Mouse (Mus musculus) stomach, postnatal 0 days (tissue): ENCODE results near the gene Afap1. TPM values are rescaled to one million over a fixed set of nuclear protein-coding genes. Genes with fewer than 3 reads are reported as not detected.

Experiments
- ATAC-seq: fragments of 200-750 bp; cut with Nextera tagmentation; 2 replicates; pipeline ENCODE4 v1.8.0; 2017; ENCODE audit not compliant: low FRiP score, low TSS enrichment
- DNase-seq: peaks from one replicate; pipeline ENCODE4 v3.0.0-alpha.2; 2016; ENCODE audit warnings: low spot score
- H3K27ac ChIP-seq: fragments of 300-500 bp; sonication (generic); replicated peaks from 2 replicates; pipeline ENCODE4 v1.5.1; 2014; ENCODE audit warnings: mild to moderate bottlenecking, control low read depth
- H3K27me3 ChIP-seq: fragments of 300-500 bp; sonication (generic); 2 replicates; pipeline ENCODE4 v1.6.1; 2014; ENCODE audit warnings: low read length; ENCODE audit not compliant: control insufficient read depth, insufficient read depth
- H3K36me3 ChIP-seq: fragments of 300-500 bp; sonication (generic); 2 replicates; pipeline ENCODE4 v1.6.1; 2014; ENCODE audit warnings: low read length, mixed read lengths; ENCODE audit not compliant: control insufficient read depth, insufficient read depth
- H3K4me1 ChIP-seq: fragments of 300-500 bp; sonication (generic); replicated peaks from 2 replicates; pipeline ENCODE4 v1.6.1; 2014; ENCODE audit warnings: antibody characterized with exemption; ENCODE audit not compliant: control insufficient read depth, insufficient read depth
- H3K4me2 ChIP-seq: fragments of 300-500 bp; sonication (generic); replicated peaks from 2 replicates; pipeline ENCODE4 v1.6.1; 2014; ENCODE audit warnings: low read depth, mild to moderate bottlenecking, control low read depth, moderate library complexity
- H3K4me3 ChIP-seq: fragments of 300-500 bp; sonication (generic); 2 replicates; pipeline ENCODE4 v1.5.1; 2014; ENCODE audit warnings: low read depth, low read length, control low read depth
- H3K9ac ChIP-seq: fragments of 300-500 bp; sonication (generic); 2 replicates; pipeline ENCODE4 v1.6.1; 2014; ENCODE audit warnings: mild to moderate bottlenecking, low read length, control low read depth, mixed read lengths
- H3K9me3 ChIP-seq: fragments of 300-500 bp; sonication (generic); 2 replicates; pipeline ENCODE4 v1.6.1; 2016; ENCODE audit warnings: low read length; ENCODE audit not compliant: control insufficient read depth
- CTCF ChIP-seq: IDR thresholded peaks from 2 replicates; pipeline ENCODE4 v1.5.1; 2016; ENCODE audit warnings: antibody characterized with exemption, low read depth, mild to moderate bottlenecking, moderate library complexity
- EP300 ChIP-seq: optimal IDR thresholded peaks from 2 replicates; pipeline ENCODE3; 2016; ENCODE audit warnings: antibody characterized with exemption
- WGBS: fragments of 180-500 bp; shearing (Covaris S2); extraction: QIAGEN DNeasy Blood & Tissue Kit; methylation state at CpG from one replicate; pipeline ENCODE4 v1.1.7; 2014; 5-methylcytosine and 5-hydroxymethylcytosine counted together
- polyA plus RNA-seq: library from polyadenylated mRNA; unstranded; fragments of >200 nt; fragmentation: Nextera tagmentation; extraction: Ambion mirVana; gene quantifications from 2 replicates; pipeline ENCODE4 v1.2.1, GENCODE M21; 2015

Gene Afap1
- polyA plus RNA-seq, 1 experiment from 2014 or later, result 9.3 TPM

DNA sequence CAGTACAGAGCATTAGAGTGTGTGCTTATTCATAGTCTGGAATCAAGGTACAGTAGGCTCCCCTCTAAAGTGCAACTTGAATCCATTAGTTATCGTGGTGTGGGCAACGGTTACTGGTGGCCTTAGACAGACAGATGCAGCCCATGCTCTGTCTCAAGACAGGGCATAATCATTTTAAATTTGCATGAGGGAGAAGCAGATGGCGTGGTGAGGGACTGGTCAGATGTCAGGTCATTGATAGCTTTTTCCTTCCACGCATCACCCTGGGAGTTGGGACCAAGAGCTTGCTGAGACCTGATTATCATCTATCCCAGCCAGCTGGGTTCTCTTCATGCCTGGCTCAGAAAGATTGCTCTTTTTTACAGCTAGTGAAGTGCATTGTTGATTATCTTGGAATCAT is 27.0 kb downstream of the Afap1 start:
- WGBS, result 73% methylated on average over 4 of the region's 4 CpGs
- Histone ChIP-seq H3K4me2 (no peak overlapping the region), H3K36me3 (no peaks in the 10 kb centered on the region), H3K9ac (no peak overlapping the region), H3K27ac (no peak overlapping the region), H3K4me3 (no peak overlapping the region), H3K27me3 (no peaks in the 10 kb centered on the region), H3K9me3 (no peaks in the 10 kb centered on the region), H3K4me1 (peaks cover 12% of the 10 kb centered on the region)
- ATAC-seq, result no peak
- no peak for DNase-seq
- no peak for TF ChIP-seq EP300
- TF ChIP-seq CTCF, result no peak

DNA sequence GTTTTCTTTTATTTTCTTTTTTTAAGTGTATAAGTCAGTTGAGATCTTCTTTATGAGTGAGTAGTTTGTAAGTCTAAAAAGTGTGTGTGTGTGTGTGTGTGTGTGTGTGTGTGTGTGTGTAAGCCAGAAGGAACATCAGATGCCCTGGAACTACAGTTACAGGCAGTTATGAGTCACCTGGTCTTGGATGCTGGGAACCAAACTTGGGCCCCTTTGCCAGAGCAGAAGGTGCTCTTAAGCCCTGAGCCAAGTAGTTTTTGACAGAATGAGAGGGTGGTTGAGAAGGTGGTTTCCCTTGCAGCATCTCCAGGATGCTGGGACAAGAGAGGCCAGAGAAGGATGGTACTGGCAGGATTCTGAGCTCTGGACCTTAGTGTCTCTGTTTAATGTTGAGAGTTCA is 27.4 kb downstream of the Afap1 start:
- ATAC-seq (no peak), DNase-seq (no peak)
- H3K9me3 ChIP-seq, result no peaks in the 10 kb centered on the region
- H3K36me3 ChIP-seq, result no peaks in the 10 kb centered on the region; the same call in 1 of the 2 replicates
- H3K4me2 ChIP-seq, result no peak overlapping the region
- peak overlapping the region; percentile 89 for H3K27ac ChIP-seq
- TF ChIP-seq CTCF (no peak), EP300 (no peak)
- H3K27me3 ChIP-seq, result no peaks in the 10 kb centered on the region
- no peak overlapping the region; the same call in 1 of the 2 replicates for H3K9ac ChIP-seq
- H3K4me3 ChIP-seq, result no peak overlapping the region
- H3K4me1 ChIP-seq, result peaks cover 10% of the 10 kb centered on the region

DNA sequence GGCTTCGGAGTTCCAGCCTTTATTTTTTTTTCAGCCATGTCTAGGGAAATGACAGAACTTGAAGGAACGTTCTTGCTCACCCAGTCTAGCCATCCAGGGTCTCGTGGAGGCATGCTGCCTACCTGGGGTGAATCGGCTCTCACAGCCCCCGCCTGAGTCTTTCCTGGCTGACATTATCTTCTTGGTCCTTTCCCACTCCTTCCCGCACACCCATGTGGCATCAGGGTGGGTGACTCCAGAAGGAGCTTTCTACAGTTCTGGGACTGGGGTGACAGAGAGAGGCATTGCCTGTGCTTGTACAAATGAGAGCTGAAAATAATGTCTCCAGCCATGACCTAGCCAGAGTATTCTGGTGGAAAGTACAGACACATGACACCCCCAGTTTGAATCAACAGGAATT is 28.0 kb downstream of the Afap1 start:
- no peaks in the 10 kb centered on the region; the same call in 1 of the 2 replicates for H3K36me3 ChIP-seq
- H3K9ac ChIP-seq, result peak overlapping the region; percentile 32
- no peak overlapping the region for H3K4me3 ChIP-seq
- no peak for DNase-seq
- peaks cover 13% of the 10 kb centered on the region for H3K4me1 ChIP-seq
- no peaks in the 10 kb centered on the region for H3K27me3 ChIP-seq
- WGBS, result 50% methylated on average over 6 of the region's 6 CpGs
- no peak for TF ChIP-seq CTCF
- TF ChIP-seq EP300, result no peak
- H3K9me3 ChIP-seq, result no peaks in the 10 kb centered on the region
- peak overlapping the region; percentile 89 for H3K27ac ChIP-seq
- no peak for ATAC-seq
- H3K4me2 ChIP-seq, result peak overlapping the region; percentile 43; the same call in 1 of the 2 replicates

DNA sequence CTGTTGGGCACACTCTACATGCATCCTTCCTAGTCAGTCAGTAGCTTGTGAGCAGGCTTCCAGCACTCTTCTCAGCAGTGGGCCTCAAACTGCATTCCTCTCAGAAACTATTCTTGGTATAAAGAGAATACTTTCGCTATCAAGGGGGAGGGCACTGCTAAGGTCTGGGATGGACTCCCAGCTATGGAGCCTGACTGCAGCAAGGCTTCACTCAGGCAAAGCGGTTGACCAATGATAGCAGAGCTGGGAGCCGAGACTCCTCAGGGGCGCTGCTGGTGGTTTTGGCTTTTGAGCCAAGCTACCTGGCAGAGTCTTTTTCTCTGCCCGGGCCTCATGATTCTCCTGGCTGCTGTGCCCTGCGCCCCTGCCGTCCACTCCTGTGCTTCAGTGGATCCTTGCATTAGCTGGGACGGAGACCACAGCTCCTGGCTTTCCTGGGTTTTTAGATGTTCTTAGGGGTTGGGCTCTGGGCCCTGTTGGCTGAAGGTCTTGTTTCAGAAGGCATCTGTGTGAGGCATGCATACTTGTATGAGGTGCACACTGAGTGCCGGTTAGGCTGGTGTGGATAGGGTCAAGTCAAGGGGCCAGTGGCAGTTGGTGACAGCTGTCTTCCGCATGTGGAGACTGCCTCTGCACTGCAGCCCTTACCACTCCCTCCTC is 28.6 kb downstream of the Afap1 start:
- H3K9ac ChIP-seq, result peak overlapping the region; percentile 43
- peaks cover 13% of the 10 kb centered on the region for H3K4me1 ChIP-seq
- DNase-seq (peak; percentile 56), ATAC-seq (peak; percentile 86)
- 20% methylated on average over 10 of the region's 10 CpGs for WGBS
- H3K36me3 ChIP-seq, result no peaks in the 10 kb centered on the region; the same call in 1 of the 2 replicates
- H3K27me3 ChIP-seq, result no peaks in the 10 kb centered on the region
- H3K4me2 ChIP-seq, result peak overlapping the region; percentile 43
- no peaks in the 10 kb centered on the region for H3K9me3 ChIP-seq
- peak overlapping the region; percentile 89 for H3K27ac ChIP-seq
- H3K4me3 ChIP-seq, result 0 out of 2 replicates have a peak overlapping the region, but pooled peaks have one; percentile 8
- TF ChIP-seq EP300 (no peak), CTCF (no peak)

DNA sequence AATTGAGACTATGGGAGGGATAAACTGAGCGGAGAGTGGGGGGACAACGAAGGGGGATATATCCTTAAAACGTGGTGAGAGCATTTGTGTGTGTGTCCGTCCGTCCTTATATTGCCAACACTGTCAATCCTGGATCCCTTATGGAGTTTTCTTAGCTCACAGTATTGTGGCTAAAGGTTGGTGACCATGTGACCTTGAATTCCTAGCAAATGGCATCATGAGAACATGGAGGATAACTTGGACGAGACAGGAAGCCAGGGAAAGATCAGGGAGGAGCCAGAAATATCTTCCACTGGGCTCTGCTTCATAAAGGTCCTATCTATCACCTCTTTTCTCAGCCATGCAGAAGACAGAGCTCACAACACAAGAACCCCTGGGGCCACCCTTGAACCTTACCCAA is 30.3 kb downstream of the Afap1 start:
- Histone ChIP-seq H3K9me3 (no peaks in the 10 kb centered on the region), H3K9ac (no peak overlapping the region), H3K27me3 (no peaks in the 10 kb centered on the region), H3K36me3 (no peaks in the 10 kb centered on the region; the same call in 1 of the 2 replicates), H3K27ac (no peak overlapping the region; the same call in 1 of the 2 replicates), H3K4me2 (no peak overlapping the region), H3K4me3 (no peak overlapping the region), H3K4me1 (peaks cover 15% of the 10 kb centered on the region)
- TF ChIP-seq EP300 (no peak), CTCF (no peak)
- DNase-seq (no peak), ATAC-seq (no peak)
- WGBS, result 84% methylated on average over 6 of the region's 6 CpGs

DNA sequence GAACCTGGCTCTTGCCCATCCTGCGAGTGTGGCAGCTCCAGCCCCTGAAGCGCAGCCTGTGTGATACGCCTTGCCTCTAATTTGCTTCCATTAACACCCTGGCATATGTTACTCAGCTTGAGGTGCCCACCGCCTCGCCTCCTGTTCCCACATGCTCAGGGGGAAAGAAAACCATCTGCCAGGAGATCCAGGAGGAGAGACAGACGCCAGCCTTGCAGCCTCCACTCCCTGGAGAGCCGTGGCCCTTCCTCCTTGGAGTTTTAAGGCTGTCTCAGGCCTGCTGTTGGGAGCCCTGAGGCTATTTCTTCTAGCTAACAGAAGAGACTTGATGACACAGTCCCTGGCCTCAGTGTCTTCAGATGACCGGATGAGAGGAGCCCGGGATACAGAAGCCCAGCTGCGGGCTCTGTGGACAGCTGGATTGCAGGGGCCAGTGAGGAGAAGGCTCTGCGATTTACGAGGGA is 32.1 kb downstream of the Afap1 start:
- Histone ChIP-seq H3K4me2 (no peak overlapping the region), H3K4me1 (peaks cover 15% of the 10 kb centered on the region), H3K27me3 (no peaks in the 10 kb centered on the region), H3K9me3 (no peaks in the 10 kb centered on the region), H3K27ac (peak overlapping the region; percentile 71), H3K36me3 (no peaks in the 10 kb centered on the region; the same call in 1 of the 2 replicates), H3K4me3 (no peak overlapping the region), H3K9ac (no peak overlapping the region)
- DNase-seq, result no peak
- 61% methylated on average over 12 of the region's 12 CpGs for WGBS
- ATAC-seq, result no peak
- TF ChIP-seq EP300 (no peak), CTCF (no peak)
